Mouse (Mus musculus) midbrain, embryonic 10.5 days (tissue): Measurements from ENCODE around the gene Colgalt2. TPM values are rescaled to one million over a fixed set of nuclear protein-coding genes. Genes with fewer than 3 reads are reported as not detected.

Source experiments
- DNase-seq: peaks from one replicate; pipeline ENCODE4 v3.0.0-alpha.2; 2017; ENCODE audit warnings: low spot score
- H3K27ac ChIP-seq: fragments of 300-500 bp; sonication (generic); replicated peaks from 2 replicates; pipeline ENCODE4 v1.5.1; 2016; ENCODE audit warnings: mild to moderate bottlenecking
- H3K27me3 ChIP-seq: fragments of 300-500 bp; sonication (generic); 2 replicates; pipeline ENCODE4 v1.6.1; 2016; ENCODE audit warnings: low read depth, mild to moderate bottlenecking; ENCODE audit not compliant: poor library complexity, severe bottlenecking
- H3K36me3 ChIP-seq: fragments of 300-500 bp; sonication (generic); 2 replicates; pipeline ENCODE4 v1.6.1; 2016; ENCODE audit warnings: mild to moderate bottlenecking, moderate library complexity
- H3K4me1 ChIP-seq: fragments of 300-500 bp; sonication (generic); 2 replicates; pipeline ENCODE4 v1.6.1; 2016
- H3K4me3 ChIP-seq: fragments of 300-500 bp; sonication (generic); 2 replicates; pipeline ENCODE4 v1.5.1; 2016; ENCODE audit warnings: mild to moderate bottlenecking, moderate library complexity
- H3K9me3 ChIP-seq: fragments of 300-500 bp; sonication (generic); replicated peaks from 2 replicates; pipeline ENCODE4 v1.6.1; 2016; ENCODE audit warnings: mild to moderate bottlenecking
- WGBS: fragments of 180-500 bp; shearing (Covaris S2); methylation state at CpG from one replicate; pipeline ENCODE4 v1.1.7; 2016; 5-methylcytosine and 5-hydroxymethylcytosine counted together
- polyA plus RNA-seq: library from polyadenylated mRNA; unstranded; fragments of >200 nt; fragmentation: Nextera tagmentation; extraction: Ambion mirVana; gene quantifications from 2 replicates; pipeline ENCODE4 v1.2.1, GENCODE M21; 2016

Colgalt2 gene
- polyA plus RNA-seq, 1 experiment from 2014 or later, result 1.7 TPM

DNA sequence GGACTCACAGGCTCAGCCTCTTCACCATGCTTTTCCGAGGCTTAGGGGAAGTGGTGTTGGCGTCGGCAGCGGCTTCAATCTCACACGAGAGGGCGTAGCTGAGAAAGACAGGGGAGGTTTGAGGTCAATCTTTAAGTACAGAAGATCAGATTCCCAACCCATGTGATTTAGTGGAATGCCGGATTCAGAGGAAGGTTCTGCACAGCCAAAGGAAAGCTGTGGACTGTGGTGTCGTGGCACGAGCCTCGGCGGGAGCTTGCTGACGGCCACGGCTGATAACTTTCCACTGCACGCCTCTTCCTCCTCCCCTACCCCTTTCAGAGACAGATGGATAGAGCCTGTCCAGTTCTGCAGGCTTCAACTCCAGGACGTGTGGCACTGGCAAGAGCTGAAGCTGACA, 131.9 kb downstream of the Colgalt2 start:
- WGBS, result 74% methylated on average over 15 of the region's 15 CpGs
- Histone ChIP-seq H3K4me1 (peaks cover under 1% of the 10 kb centered on the region; the same call in 1 of the 2 replicates), H3K4me3 (no peak overlapping the region), H3K27me3 (no peaks in the 10 kb centered on the region), H3K27ac (no peak overlapping the region), H3K36me3 (peaks cover 44% of the 10 kb centered on the region), H3K9me3 (no peaks in the 10 kb centered on the region)
- no peak for DNase-seq

- WGBS, result 93% methylated on average over 7 of the region's 7 CpGs
- peaks cover 46% of the 10 kb centered on the region for H3K36me3 ChIP-seq
- no peak overlapping the region for H3K4me3 ChIP-seq
- peaks cover 3% of the 10 kb centered on the region; the same call in 1 of the 2 replicates for H3K4me1 ChIP-seq
- H3K27ac ChIP-seq, result no peak overlapping the region
- DNase-seq, result no peak
- no peaks in the 10 kb centered on the region for H3K27me3 ChIP-seq
- no peaks in the 10 kb centered on the region for H3K9me3 ChIP-seq
Measured at GRCm38 (mm10) chr1:152534531-152534930, 134.9 kb downstream of the Colgalt2 start.

GRCm38 (mm10) chr1:152536416-152537018, 136.9 kb downstream of the Colgalt2 start:
- no peaks in the 10 kb centered on the region for H3K9me3 ChIP-seq
- peaks cover 3% of the 10 kb centered on the region; the same call in 1 of the 2 replicates for H3K4me1 ChIP-seq
- H3K27ac ChIP-seq, result no peak overlapping the region
- 61% methylated on average over 16 of the region's 16 CpGs for WGBS
- no peaks in the 10 kb centered on the region for H3K27me3 ChIP-seq
- no peak overlapping the region for H3K4me3 ChIP-seq
- no peak for DNase-seq
- peaks cover 39% of the 10 kb centered on the region for H3K36me3 ChIP-seq

GRCm38 (mm10) chr1:152537186-152537585, 137.6 kb downstream of the Colgalt2 start:
- H3K27ac ChIP-seq, result no peak overlapping the region
- WGBS, result 82% methylated on average over 13 of the region's 13 CpGs
- H3K9me3 ChIP-seq, result no peaks in the 10 kb centered on the region
- peaks cover 3% of the 10 kb centered on the region; the same call in 1 of the 2 replicates for H3K4me1 ChIP-seq
- no peaks in the 10 kb centered on the region for H3K27me3 ChIP-seq
- H3K4me3 ChIP-seq, result no peak overlapping the region
- no peak for DNase-seq
- H3K36me3 ChIP-seq, result peaks cover 42% of the 10 kb centered on the region

DNA sequence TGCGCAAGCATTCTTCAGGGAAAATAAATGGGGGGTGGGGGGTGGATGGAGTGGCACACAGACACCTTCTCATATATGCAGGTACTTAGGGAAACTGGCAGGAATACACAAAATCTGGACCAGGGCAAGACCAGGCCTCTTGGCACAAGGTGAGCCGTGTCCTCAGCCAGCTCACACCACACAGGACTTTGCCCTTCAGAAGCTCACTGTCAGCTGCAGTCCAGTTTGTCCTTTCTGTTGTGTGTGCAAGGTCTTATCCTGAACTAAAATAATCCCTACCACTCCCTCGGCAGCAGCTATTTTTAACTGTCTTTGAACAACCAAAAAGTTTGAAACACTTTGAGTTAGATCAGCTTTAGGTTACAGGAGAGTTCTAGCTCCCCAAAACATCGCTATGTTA, 139.2 kb downstream of the Colgalt2 start:
- Histone ChIP-seq H3K27ac (no peak overlapping the region), H3K27me3 (no peaks in the 10 kb centered on the region), H3K9me3 (no peaks in the 10 kb centered on the region), H3K36me3 (peaks cover 54% of the 10 kb centered on the region), H3K4me1 (0 out of 2 replicates have a peak, but pooled peaks cover 3% of the 10 kb centered on the region), H3K4me3 (no peak overlapping the region)
- no peak for DNase-seq
- 87% methylated on average over 4 of the region's 4 CpGs for WGBS

GRCm38 (mm10) chr1:152540304-152540887, 140.8 kb downstream of the Colgalt2 start:
- H3K27me3 ChIP-seq, result no peaks in the 10 kb centered on the region
- H3K9me3 ChIP-seq, result no peaks in the 10 kb centered on the region
- peaks cover 64% of the 10 kb centered on the region for H3K36me3 ChIP-seq
- no peak overlapping the region for H3K27ac ChIP-seq
- 0 out of 2 replicates have a peak, but pooled peaks cover 3% of the 10 kb centered on the region for H3K4me1 ChIP-seq
- H3K4me3 ChIP-seq, result no peak overlapping the region
- DNase-seq, result no peak
- WGBS, result 90% methylated on average over 3 of the region's 3 CpGs

DNA sequence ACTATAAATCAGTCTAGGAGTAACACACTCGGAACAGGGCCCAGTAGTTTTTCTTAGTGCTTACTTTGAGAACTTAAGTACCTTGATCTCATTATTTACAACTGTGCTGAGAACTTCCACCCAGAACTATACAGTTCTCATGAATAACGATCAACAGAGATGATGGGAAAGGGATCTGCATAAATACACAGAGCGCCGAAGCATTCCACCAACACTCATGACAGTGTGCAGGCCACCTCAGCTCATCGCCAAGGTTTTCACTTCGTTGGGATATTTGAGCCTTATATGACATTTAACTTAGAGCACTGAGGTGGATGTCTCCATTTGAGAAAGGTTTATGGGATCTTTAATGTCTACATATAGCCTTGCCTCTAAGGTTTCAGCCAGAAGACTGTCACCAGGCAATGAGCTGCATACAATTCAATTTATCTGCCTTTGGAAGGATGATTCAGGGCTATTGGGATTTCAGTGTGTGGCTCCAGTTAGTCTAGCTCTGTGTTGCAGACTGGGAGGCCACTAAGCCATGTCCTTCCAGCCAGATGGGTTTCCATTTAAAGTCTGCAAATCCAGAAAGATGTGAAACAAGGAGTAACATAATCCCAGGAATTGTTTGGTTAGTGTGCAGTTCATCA, 143.2 kb downstream of the Colgalt2 start:
- Histone ChIP-seq H3K36me3 (peaks cover 69% of the 10 kb centered on the region), H3K4me1 (no peaks in the 10 kb centered on the region), H3K27ac (no peak overlapping the region), H3K4me3 (no peak overlapping the region), H3K27me3 (no peaks in the 10 kb centered on the region), H3K9me3 (0 out of 2 replicates have a peak, but pooled peaks cover 3% of the 10 kb centered on the region)
- no peak for DNase-seq
- 93% methylated on average over 6 of the region's 6 CpGs for WGBS

GRCm38 (mm10) chr1:152543449-152544159, 144.0 kb downstream of the Colgalt2 start:
- 0 out of 2 replicates have a peak, but pooled peaks cover 3% of the 10 kb centered on the region for H3K9me3 ChIP-seq
- peaks cover 71% of the 10 kb centered on the region for H3K36me3 ChIP-seq
- no peak for DNase-seq
- H3K4me3 ChIP-seq, result no peak overlapping the region
- no peak overlapping the region for H3K27ac ChIP-seq
- no peaks in the 10 kb centered on the region for H3K27me3 ChIP-seq
- whole genome bisulfite sequencing, result 90% methylated on average over 2 of the region's 2 CpGs
- H3K4me1 ChIP-seq, result no peaks in the 10 kb centered on the region

DNA sequence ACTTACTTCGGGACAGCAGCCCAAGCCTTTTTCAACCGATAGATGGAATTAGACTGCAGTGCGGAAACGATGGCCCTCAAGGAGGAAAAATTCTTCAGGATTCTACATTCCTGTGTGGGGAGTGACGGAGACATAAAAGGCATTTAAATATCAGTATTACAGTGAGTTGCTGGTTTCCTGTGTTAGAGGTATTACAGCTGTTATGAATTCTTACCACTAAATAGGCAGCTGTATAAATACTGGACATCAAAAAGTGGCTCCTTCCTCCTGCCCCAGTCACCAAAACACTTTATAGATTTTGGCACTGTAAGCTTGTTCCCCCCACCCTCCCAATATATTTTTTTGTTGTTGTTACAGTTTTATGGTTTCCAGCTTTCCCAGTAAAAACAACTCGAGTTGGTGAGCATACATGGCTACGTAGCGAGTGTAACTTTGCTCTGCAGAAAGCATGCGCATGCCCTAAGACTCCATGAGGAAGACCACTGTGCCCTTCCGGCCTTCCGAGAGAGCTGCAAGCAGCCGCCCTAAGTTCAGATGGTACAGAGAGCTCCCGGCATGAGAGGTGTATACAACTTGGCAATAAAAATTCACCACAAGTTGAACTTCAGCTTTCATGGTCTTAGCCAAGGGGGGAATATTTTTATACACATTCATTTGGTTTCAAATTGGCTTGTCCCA, 149.6 kb downstream of the Colgalt2 start:
- Histone ChIP-seq H3K9me3 (0 out of 2 replicates have a peak, but pooled peaks cover 3% of the 10 kb centered on the region), H3K4me3 (no peak overlapping the region), H3K27me3 (no peaks in the 10 kb centered on the region), H3K27ac (no peak overlapping the region), H3K36me3 (peaks cover 72% of the 10 kb centered on the region), H3K4me1 (peaks cover 7% of the 10 kb centered on the region; the same call in 1 of the 2 replicates)
- WGBS, result 87% methylated on average over 13 of the region's 13 CpGs
- no peak for DNase-seq

- Histone ChIP-seq H3K4me1 (peaks cover 15% of the 10 kb centered on the region), H3K4me3 (no peak overlapping the region), H3K9me3 (0 out of 2 replicates have a peak, but pooled peaks cover 3% of the 10 kb centered on the region), H3K27me3 (no peaks in the 10 kb centered on the region), H3K27ac (no peak overlapping the region), H3K36me3 (peaks cover 72% of the 10 kb centered on the region)
- WGBS, result 84% methylated on average over 2 of the region's 2 CpGs
- no peak for DNase-seq
Measured at GRCm38 (mm10) chr1:152550544-152550943, 150.9 kb downstream of the Colgalt2 start.

DNA sequence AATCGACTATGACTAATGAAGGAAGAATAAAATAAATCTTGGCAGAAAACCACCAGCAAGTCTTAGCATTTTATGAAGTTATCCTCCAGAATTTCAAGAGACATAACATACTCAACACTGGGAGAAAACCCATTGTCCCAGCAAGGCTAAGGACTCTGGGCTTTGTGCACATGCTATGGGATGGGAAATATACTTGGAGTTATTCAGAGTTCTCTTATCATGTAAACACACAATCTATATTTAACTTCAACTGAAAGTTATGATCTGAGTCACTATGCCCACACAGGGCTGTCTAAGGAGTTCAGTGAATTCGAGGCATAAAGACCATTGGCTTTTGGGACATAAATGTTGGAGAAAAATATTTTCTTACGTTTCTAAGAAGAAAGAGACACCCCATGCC, 151.3 kb downstream of the Colgalt2 start:
- Histone ChIP-seq H3K4me1 (peaks cover 19% of the 10 kb centered on the region), H3K4me3 (no peak overlapping the region), H3K36me3 (peaks cover 68% of the 10 kb centered on the region), H3K27ac (no peak overlapping the region), H3K9me3 (0 out of 2 replicates have a peak, but pooled peaks cover 3% of the 10 kb centered on the region), H3K27me3 (no peaks in the 10 kb centered on the region)
- no peak for DNase-seq
- 91% methylated on average over 3 of the region's 3 CpGs for WGBS

- DNase-seq, result no peak
- 0 out of 2 replicates have a peak overlapping the region, but pooled peaks have one; percentile 7 for H3K27ac ChIP-seq
Measured at GRCm38 (mm10) chr1:152553912-152554547, 154.4 kb downstream of the Colgalt2 start.

More at GRCm38 (mm10) chr1:152553912-152554547, 154.4 kb downstream of the Colgalt2 start:
- no peaks in the 10 kb centered on the region for H3K9me3 ChIP-seq
- no peak overlapping the region for H3K4me3 ChIP-seq
- 82% methylated on average over 15 of the region's 15 CpGs for WGBS
- H3K27me3 ChIP-seq, result peaks cover 15% of the 10 kb centered on the region; the same call in 1 of the 2 replicates
- H3K36me3 ChIP-seq, result peaks cover 43% of the 10 kb centered on the region
- H3K4me1 ChIP-seq, result peaks cover 37% of the 10 kb centered on the region
